Mouse (Mus musculus) cerebellum, postnatal 36 days (tissue): ENCODE measurements at regions not wholly inside any gene's neighbourhood (a gene's known extent, or its start where the extent isn't known, plus 50 kb on each side); places are given as distances from the start of the nearest gene placed in this dataset.
A peak's percentile ranks its signal among the peaks of the same experiment; 100 is the strongest.

Experiments
- DNase-seq, 2 experiments: peaks; one replicate each; pipeline ENCODE4 v3.0.0; 2021 to 2022; ENCODE audit warnings: mixed read lengths in 2 of 2

DNA sequence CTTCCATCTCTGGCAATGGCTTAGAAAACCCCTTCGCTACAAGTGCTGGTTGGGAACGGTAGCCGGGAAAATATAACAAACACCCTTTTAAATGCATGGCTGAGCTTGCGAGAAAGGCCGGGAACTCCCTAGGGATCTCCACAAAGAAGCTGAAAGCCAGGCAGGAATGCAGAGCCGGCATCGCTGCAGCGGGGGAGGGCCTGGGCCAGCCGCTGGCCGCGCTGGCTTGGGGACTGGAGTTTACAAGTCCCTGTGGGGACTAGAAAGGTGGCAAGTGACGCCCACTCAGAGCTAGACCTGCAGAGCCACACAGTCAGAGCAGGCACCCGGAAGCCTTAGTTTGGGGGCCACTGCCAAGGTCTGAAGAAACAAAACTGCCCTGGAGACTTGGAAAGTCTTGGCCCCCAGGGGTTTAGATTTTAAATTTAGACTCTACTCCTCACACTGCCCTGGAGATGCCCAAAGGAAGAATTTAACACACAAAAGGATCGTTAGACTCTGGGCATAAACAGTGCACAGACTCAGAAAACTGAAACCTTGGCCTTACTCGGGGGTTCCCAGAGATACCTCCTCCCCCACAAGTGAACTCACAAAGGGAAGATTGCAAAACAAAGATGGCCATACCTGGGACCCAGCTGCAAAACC, 59.4 kb downstream of the 1700001O22Rik start:
- no peak for DNase-seq

DNA sequence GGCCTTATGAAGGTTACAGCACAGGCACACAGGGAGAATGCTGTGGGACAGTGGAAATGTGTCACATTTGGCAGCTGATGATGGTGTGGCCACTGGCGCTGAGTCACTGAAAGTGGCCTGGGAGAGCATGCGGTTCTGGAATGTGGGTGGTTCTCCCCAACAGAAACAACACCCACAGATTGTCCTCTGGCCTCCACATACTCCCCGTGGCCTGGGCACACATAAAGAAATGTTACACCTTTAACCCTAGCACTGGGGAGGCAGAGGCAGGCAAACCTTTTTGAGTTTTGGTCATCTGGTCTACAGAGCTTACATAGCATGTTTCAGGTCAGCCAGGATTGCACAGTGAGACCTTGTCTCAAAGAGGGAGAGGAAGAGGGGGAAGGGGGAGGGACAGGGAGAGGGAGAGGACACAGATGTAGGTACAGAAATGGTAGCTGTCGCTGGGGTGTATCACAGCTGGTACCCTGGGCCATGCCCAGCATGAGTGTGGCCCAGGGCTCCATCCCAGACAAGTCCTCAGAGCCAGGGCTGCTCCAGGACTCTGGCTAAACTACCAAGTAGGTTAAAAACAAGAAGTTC, 60.1 kb downstream of the 1700001O22Rik start:
- no peak for DNase-seq

DNA sequence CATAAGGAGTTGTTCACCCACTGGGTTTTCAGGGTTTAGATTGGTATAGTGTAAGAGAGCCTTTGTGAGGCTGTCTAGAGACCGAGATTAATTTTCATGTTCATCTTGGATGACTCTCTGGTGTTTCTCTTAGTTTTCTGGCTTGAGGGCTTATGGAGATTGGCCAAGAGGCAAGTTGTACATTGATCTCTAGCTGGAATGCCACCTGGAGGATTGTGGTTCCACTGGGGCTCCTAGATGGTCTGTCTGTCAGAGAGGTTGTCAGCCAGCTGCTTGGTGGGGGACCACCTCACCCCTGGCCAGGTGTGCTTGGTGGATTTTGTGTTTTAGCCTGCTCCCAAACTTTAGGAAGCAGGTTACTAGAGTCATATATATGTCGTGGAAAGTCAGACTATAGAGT, 62.0 kb downstream of the 1700001O22Rik start:
- DNase-seq: no peak

DNA sequence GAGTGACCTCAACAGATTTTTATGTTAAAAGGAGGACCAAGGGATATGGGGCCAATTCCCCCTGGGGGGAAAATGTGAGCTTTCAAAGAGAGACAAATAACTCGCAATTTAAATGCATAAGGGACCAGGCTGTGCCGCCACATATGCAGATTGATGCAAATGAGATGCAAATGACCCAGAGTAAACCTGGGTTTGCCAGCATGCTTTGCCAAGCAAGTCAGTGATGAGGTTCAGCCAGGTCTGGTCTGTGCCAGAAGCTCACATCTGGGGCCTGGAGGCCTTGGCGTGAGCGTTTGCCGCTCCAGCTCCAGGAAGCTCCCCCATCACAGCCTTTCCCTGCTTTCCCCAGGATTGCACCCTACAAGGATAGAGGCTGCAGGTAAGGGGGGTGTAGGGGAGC, 65.7 kb downstream of the 1700001O22Rik start:
- DNase-seq: no peak

DNA sequence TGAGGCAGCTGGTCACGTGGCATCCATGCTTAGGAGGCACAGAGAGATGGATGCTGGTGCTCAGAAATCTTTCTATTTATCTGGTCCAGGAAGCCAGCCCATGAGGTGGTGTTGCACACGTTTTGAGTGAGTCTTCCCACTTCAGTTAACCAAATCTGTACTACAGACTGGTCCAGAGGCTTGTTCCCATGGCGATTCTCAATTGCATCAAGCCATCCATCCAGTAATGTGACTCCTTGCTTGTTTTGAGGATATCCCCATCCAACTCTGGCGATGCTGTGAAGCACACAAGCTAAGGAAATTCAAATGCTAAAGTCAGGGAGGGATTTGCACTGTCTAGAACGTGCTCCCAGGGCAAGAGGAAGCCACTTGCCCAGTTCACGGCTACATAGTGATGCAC, 66.8 kb downstream of the 1700001O22Rik start:
- no peak for DNase-seq

DNA sequence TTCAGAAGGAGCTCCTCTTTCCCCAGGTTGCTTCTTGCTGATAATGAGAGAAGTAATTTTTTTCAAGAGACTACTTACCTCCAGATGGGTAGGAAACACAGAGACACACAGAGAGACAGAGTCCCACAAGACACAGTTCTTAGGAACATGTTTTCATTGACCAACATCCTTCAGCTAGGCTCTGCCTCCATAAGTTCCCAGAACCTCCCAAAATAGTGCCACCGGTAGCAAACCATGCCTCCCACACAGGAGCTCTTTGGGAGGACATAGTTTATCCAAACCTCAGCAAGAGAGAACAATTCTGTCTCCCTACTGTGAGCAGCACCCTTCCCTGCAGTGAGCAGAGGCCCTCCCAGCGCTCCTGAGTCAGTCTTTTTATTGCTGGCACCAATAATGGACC, 67.2 kb downstream of the 1700001O22Rik start:
- DNase-seq: no peak

DNA sequence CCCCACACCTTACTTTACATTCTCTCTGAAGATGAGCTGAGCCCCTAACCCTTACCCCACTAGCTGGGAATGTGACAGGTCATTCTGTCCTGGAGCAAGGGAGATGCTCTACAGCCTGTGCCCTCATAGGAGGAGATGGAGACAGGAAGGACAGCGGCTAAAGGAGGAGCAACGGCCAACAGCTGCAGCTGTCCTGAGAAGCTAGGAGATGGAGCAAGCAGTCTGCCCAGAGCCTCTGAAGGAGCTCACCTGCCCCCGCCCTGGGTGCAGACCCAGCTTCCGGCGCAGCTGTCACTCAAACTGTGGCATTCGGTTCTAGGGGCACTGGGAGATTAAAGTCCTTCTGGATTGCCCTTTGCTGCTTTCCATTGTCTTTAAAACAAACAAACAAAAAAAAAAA, 69.6 kb downstream of the 1700001O22Rik start:
- DNase-seq: no peak

DNA sequence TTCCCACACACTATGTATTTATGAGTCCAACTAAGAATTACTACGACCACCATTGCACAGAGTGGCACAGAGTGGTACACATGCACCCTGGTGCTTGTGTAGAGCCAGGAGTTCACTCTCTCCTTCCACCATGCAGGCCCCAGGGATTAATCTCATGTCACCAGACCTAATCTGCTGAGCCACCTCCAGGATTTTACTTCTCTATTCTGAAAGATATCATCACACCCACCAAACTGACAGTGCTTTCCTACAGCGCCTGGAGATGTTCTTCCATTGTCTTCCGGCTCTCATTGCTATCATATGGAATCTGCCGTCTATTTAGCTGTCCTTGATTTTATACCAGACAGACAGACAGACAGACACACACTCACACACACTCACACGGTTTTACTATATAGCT, 71.6 kb downstream of the 1700001O22Rik start:
- DNase-seq: no peak

DNA sequence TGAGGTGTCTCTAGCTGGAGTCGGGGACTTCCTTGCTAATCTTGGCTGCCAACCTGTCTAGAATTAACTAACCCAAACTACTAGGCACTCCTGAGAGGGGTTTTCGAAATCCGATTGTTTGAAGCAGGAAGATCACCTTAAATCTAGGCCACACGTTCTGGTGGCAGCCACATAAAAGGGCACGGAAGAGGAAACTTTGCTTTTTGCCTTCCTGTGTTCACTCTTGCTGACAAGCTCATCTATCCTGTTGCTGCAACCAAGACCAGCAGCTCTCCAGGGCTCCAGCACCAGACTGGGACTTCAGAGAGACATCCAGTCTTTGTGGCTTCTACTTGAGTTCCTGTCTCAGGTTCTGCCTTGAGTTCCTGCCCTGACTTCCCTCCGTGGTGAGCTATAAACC, 75.5 kb downstream of the 1700001O22Rik start:
- DNase-seq: no peak

DNA sequence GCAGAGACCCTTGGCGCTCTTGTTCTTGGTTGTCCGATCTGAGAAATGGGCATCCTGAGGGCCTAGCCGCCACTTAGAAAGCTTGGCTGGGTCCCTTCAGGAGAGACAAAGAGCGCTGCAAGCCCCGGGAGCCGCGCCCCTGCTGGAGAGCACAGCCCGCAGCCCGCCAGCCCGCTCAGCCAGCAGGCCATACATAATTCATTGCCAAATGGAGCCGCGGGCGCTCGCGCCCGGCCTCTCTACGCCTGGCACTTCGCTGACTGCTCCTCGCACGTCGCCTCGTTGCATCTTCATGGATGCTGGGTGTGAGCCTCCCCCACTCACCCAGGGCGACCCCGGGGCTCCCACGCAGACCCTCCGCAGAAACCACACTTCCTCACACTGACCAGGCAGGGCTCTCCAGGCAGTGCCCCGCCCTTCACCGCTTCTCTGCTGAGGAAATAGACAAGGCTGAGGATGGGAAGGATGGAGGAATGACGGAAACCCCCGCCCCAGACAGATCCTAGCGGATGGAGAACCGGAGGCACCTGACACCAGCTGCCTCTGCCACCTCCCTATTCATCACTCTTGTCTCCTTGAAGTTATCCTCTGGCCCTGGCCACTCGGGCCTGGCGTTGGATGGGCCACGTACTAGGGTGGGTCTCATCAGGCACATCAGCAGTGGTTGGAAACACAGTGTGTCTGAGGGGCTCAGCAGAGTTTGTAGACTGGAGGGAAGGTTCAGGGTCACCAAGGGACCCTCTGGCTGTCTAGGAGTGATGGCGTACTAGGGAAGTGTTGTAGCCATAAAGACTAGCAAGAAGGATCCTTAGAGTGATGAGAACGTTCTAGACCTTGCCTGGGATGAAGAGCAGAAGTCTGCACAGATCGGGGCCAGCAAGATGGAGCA, 77.6 kb downstream of the 1700001O22Rik start:
- peak; percentile 43 to 47 for DNase-seq

DNA sequence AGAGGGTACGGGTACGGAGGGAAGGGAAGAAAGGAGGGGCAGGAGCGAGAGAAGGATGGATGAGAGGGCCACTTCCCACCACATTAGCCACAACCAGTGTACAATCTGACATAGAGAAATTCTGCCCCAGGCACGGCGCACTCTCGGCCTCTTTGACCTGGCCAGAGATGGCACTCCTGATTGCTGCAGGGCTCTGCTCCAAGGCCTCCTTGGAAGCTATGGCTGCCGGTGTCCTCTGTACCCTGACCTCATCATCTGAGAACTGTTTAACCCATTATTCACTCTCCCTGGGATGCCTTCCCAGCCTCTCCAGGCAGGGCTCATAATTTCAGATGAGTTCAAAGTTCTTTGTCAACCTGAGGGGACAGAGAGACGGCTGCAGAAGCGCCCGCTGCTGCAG, 78.3 kb downstream of the 1700001O22Rik start:
- DNase-seq: peak; percentile 27 to 31

DNA sequence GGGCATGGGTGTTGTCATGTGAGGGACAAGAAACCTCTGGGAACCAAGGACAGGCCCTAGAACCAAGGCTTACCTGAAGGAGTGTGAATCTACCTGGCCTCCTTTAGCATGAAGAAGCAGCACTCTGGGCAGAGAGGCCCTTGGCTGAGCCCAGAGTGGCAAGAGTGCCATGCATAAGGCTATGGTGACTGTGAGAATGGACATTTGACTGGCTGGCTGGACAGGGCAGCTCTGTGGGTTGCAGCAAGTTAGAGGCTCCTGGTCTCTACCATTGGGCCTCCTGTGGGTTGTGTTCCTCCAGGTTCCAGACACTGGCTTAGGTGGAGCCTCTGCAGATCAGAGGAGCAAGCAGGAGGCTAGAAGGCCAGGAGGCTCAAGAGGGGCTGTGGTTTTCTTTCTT, 78.9 kb downstream of the 1700001O22Rik start:
- no peak for DNase-seq

DNA sequence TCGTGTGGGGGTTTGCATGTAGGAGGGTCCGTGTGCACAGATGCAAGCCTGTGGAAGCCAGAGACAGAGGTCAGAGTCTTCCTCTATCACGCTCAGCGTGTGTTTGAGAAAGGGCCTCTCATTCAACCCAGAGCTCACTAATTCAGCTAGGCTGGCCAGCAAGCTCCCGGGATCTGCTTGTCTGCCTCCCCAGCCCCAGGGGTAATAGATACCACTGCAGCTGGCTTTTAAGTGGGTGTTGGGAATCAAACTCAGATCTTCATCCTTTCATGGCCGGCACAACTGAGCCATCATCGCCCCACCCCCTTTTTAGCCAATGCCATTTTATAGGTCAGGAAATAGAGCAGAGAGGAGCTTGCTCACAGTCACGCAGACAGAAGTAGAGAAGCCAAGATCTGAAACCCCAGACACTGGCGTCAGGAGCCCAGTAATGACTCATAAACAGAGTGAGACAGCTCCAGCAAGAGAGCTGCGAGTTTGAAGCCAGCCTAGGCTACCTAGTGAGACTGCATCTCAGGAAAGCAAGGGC, 80.3 kb downstream of the 1700001O22Rik start:
- DNase-seq: peak in 1 of 2 experiments; percentile 27

DNA sequence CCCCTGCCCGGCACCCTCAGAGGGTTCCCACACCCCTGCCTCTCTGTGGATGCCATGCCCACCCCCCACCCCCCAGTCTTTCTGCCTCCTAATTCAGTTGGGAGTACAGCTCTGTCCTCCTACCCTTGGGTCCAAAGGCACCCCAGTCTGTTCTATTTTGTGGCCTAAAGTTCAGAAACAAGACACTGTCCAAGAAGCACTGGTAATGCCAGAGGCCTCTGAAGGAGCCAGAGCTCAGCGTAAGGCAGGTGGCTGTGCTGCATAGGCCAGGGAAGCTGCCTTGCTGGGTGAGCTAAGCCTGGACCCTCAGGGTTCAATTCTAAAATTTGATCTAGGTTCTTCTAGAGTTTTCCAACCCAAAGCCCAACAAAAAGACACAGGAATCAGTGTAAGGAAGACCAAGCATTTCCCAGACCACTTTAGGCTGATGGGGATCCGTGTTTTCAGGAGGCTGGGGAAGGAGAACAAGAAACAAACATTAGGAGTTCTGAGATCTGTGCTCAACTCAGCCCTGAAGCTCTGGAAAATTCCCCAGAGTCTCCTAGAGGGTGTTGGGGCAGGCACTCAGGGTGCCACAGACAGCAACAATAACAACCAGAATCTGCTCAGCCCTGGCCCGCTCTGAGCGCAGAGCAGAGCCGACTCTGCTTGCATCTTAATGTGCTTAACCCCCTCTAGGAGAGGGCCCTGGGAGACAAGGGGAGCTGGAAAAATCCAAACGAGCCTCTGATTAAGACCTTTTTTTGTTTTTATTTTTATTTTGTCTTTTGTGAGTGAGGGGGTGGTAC, 81.0 kb downstream of the 1700001O22Rik start:
- peak in 1 of 2 experiments; percentile 20 for DNase-seq

DNA sequence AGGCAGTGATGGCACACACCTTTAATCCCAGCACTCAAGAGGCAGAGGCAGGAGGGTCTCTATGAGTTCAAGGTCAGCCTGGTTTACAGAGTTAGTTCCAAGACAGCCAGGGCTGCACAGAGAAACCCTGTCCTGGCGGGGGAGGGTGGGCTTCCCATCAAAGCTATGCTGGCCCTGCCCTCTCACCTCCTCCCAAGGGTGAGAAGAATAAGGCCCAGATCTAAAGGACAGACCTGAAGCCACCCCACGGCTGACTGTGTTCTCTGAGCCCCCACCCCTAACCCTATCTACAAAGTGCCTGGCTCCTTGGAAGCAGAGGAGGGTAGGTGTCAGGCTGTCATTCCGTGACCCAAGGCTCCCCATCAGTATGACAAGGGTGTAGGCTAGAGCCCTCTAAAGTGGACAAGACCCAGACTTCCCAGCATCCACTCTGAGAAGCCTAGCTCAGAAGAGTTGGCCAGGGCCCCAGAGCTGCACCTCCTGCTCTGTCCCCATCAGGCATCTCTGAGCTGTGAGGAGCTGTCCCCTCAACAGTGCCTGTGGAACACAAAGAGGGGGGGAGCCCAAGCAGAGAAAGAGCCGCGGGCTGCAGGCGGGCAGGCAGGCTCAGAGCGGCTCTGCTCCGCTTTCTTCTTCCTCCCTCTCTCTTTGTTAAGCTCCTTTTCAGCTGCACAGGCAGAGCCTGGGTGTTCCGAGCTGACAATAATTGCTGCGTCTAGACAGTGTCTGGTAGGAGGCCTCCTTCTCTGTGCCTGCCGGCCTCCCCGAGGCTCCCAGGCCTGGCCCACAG, 81.8 kb downstream of the 1700001O22Rik start:
- peak; percentile 49 to 58 for DNase-seq

DNA sequence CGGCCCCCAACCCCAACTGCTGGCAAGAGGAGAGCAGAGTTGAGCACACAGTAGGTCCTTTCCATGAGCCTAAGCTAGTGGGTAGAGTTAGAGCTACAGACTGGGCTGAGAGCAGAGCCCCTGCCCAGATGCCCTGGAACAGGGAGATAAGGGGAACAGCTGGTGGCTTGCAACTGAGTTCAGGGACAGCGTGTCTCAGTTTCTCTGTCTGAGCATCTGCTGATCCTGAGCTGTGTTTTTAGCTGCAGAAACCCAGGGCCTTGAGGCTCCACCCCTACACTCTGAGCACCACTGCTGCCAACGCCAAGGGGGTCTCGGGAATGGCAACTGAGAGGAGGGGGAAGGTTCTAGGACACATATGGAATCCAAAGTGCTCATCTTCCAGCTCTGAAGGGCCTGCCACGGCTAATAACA, 82.4 kb downstream of the 1700001O22Rik start:
- DNase-seq: no peak

DNA sequence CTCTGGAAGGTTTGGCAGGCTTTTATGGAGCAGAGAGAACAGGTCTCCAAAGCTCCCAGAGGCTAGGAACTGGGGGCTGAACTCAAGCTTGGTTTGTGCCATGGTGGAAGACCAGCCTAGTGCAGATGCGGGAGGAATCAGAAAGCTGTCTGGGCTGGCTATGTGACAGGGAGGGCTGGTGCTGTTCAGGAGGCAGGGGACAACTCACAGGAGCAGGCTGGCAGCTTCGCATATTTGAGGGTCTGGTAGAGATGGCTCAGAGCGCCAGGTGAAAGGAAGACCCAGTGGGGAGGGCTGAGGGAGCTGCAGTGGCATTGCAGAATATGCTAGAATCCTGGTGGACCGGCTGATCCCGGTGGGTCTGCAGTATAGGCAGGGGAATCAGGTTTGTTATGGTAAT, 83.2 kb downstream of the 1700001O22Rik start:
- peak in 1 of 2 experiments; percentile 20 for DNase-seq

DNA sequence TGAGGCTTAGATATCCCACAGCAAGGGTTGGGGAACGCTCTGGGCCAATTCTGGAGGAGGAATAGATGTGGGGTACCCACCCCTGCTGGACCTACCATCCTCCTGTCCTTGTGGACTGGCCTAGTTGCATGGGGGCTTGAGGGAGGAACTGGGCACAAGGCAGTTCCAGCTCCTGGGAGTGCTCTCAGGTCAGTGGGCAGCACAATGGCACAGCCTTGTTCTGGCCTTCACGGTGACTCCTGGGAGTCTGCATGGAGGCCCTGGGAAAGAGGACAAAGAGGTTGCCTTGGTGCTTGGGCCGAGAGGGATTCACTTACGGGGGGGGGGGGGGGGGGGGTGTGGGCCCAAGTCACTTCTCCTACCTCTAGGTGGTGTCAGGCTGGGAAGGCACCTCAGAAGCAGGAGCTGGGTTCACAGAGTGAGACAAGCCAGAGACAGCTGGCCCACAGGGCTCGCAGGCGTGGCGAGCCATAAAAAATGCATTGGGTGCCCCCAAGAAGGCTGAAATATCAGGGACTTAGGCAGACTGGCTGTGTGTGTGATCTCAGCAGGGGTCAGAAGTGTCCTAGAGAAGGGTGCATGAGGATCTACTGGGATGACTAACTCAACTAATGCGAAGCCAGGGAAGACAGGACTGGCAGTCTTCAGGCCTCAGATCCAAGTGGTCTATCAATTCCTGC, 83.7 kb downstream of the 1700001O22Rik start:
- DNase-seq: peak; percentile 44 to 50

DNA sequence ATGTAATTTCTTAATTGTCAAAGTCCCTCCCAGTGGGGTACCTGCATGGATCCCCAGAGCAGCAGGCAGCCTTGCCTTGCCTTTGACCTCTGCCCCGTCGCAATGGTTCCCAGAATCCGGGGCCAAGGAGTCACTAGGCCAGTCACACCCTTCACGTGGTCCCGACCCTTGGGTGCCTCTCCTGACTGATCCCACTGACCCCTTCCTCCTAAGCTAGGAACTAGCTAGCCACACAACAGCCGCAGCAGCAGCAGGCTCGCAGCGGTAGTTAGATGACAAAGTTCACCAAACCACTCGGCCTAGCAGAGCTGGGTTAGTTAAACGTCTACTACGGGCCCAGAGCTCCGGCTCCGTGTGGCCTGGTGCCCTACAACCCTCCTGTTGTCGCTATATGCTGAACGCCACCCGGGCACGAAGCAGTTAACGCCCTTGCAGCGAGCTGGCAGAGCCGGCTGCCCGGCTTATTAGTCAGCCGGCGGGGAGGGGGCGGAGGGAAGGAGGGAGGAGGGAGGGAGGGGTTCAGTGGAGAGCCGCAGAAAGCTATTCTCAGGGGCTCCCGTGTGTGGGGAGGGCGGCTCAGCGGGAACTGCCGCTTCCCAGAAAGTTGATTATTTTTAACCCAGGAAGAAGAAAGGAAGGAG, 84.6 kb downstream of the 1700001O22Rik start:
- DNase-seq: peak; percentile 86 to 91

DNA sequence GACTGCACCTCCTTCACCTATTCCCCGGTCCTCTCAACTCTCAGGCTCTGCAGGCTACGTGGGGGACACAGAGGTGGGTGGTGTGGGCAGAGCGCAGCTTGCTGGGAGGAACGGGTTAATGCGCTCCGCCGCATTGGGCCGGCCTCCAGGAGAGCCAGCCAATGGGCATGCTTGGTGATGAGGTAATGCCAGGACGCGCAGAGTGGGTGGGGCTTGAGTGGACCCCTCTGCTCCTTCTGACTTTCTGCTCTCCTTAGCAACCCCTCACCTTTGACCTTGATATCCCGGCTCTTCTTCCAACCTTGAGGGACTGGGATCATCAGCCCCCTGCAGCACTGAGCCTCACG, 85.2 kb downstream of the 1700001O22Rik start:
- DNase-seq: peak; percentile 92 to 95
